Mouse (Mus musculus) splenic B cell, adult 2 months (primary cell): ENCODE results near the gene Dpp4.

ENCODE experiments used
- DNase-seq: peaks from one replicate; pipeline ENCODE4 v3.0.0-alpha.2; 2011; ENCODE audit warnings: low read depth, low spot score
- H3K27me3 ChIP-seq: 2 replicates; pipeline ENCODE4 v1.6.1; 2012; ENCODE audit warnings: mild to moderate bottlenecking, low read length, moderate library complexity, mixed read lengths; ENCODE audit not compliant: control insufficient read depth, poor library complexity, insufficient read depth, severe bottlenecking
- H3K36me3 ChIP-seq: 2 replicates; pipeline ENCODE4 v1.6.1; 2012; ENCODE audit warnings: mild to moderate bottlenecking, low read length, moderate library complexity, mixed read lengths; ENCODE audit not compliant: control insufficient read depth, poor library complexity, insufficient read depth, severe bottlenecking

Dpp4 gene

DNA sequence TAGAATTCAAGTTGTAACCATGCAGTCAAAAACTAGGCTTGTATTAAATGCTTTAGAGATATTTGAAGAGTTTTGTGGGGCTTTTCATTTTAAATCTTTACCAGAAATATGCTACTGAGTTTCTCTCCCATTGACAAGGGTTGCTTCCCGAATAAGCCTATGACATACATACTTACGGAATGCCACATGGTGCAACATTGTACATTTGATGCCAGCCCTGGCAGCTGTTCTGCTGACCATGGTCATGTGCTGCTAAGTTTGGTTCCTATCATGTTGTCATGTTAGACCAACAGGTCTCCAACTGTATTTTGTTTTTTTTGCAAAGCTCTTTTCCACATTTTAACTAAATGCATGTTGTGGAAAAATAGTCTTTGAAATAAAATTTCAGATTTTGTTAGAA lies 86.6 kb downstream of the Dpp4 start:
- Histone ChIP-seq H3K36me3 (no peaks in the 10 kb centered on the region), H3K27me3 (no peaks in the 10 kb centered on the region)
- no peak for DNase-seq

DNA sequence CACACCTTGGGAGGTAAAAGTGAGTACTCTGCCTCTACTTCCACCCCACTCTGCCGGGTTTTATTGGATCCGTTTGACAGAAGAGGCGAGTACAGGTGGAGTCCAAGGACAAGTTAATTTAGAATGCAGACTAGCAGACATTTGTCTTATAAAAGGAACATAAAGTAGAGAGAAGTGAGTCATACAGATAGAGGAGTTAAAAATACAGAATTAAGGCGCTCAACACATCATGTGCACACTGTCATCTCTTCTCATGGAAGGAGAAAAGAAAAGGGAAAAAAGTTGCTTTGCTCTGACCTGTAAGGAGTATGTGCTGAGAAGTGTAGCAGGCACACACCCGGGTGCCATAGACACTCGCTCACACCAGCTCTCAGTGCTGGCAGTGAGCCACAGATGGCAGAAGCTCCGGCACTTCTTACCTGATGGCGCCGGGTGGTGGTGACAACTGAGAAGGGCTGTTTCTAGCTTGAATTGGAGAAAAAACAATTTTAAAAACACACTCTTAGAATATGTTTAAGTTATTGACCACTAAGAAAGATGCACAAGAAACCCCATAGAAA lies 88.9 kb downstream of the Dpp4 start:
- no peaks in the 10 kb centered on the region for H3K36me3 ChIP-seq
- H3K27me3 ChIP-seq: no peaks in the 10 kb centered on the region
- DNase-seq: no peak

DNA sequence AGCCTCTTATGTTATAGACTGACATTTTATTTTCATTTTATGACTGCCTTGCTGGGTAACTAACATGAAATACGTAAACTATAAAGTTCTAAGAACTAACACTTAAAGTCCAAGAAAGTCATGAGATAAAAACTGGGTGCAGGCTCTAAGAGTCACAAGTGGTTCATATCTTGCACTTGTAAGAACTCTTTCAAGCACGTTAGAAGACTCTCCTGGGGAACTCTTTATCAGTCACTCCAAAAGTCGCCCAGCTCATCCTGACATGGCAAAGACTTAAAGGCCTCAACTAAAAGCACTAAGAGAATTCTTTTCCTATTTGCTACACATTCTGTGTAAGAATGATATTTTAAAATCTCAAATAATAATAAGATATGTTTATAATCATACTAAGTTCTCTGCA lies 92.5 kb downstream of the Dpp4 start:
- no peak for DNase-seq
- Histone ChIP-seq H3K36me3 (no peaks in the 10 kb centered on the region), H3K27me3 (no peaks in the 10 kb centered on the region)

DNA sequence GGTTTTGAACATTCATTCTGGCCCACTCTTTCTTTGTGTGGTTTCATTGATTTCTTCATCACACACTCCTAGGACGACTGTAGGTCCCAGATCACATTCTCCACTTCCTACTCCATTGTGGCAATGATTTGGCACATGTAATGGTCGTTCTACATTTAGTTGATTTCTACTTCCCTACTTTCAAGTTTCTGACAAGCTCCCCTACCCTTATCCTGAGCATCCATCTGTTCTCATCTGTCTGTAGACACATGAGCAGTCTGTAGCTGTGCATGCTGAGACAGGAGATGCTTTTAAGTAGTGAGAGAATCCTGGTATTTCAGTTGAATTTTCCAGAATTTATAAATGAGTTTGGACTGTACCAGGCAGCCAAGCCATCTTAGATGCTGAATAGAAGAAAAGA lies 95.1 kb downstream of the Dpp4 start:
- H3K27me3 ChIP-seq: no peaks in the 10 kb centered on the region
- DNase-seq: no peak
- no peaks in the 10 kb centered on the region for H3K36me3 ChIP-seq

GRCm38 (mm10) chr2:62307477-62307876 lies 104.6 kb downstream of the Dpp4 start:
- H3K36me3 ChIP-seq: no peaks in the 10 kb centered on the region
- H3K27me3 ChIP-seq: no peaks in the 10 kb centered on the region
- no peak for DNase-seq

GRCm38 (mm10) chr2:62306978-62307377 lies 105.1 kb downstream of the Dpp4 start:
- no peak for DNase-seq
- no peaks in the 10 kb centered on the region for H3K27me3 ChIP-seq
- H3K36me3 ChIP-seq: no peaks in the 10 kb centered on the region

DNA sequence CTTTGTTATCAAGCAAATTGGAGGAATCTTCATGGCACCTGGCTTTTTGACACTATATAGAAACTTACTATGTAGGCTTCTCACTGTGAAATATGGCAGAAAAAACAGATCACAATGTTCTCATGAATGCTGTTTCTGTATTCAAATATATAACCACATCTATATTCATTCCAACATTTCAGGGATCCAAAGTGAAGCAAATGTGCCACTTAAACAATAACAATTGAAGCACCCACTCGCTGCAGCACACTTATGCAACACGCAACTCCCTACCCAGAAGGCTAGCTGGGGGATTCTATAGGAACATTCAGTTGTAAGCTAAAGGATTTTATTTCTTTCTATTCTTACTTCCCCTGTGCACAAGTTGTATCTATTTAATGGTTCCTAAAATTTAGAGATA lies 110.3 kb downstream of the Dpp4 start:
- no peak for DNase-seq
- Histone ChIP-seq H3K27me3 (no peaks in the 10 kb centered on the region), H3K36me3 (no peaks in the 10 kb centered on the region)

- no peak for DNase-seq
- no peaks in the 10 kb centered on the region for H3K27me3 ChIP-seq
Measured at GRCm38 (mm10) chr2:62293846-62294245, 118.2 kb downstream of the Dpp4 start.

DNA sequence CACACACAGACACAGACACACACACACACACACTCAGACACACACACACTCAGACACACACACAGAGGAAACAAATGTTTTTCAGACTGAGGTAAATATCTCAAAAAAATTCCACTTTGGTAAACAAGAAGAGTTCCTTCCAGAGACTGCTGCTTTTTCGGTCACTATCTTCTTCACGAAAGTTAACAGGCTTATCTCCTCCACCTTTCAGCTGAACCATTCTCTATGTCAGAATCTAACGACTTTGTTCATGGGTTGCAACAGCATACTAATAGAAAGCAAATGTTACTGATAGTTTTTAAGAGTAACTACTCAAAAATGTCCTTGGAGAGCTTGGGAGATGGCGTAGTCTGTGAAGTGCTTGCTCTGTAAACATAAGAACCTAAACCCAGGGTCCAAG lies 124.5 kb downstream of the Dpp4 start:
- Histone ChIP-seq H3K27me3 (no peaks in the 10 kb centered on the region), H3K36me3 (no peaks in the 10 kb centered on the region)

More at GRCm38 (mm10) chr2:62293846-62294245, 118.2 kb downstream of the Dpp4 start:
- H3K36me3 ChIP-seq: no peaks in the 10 kb centered on the region

DNA sequence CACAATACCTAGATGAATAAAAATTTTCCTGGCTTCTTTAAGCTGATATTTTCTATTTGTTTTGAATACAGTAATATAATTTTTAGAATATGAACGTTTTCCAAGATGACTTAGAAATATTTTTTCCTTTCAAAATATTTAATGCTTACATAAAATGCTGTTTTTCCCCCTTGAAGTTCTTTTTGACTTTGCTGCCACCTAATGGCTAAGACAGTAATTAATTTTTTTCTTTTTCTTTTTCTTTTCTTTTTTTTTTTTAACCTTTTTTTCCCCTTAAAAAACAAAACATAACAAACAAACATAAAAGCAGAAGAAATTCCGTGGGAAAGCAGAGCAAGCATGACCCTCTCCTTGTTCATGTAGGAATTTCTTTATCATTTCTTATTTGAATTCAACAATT lies 126.2 kb downstream of the Dpp4 start:
- DNase-seq: peak; percentile 6
- Histone ChIP-seq H3K36me3 (no peaks in the 10 kb centered on the region), H3K27me3 (no peaks in the 10 kb centered on the region)

More for the DNA sequence above, 124.5 kb downstream of the Dpp4 start:
- DNase-seq: no peak

- Histone ChIP-seq H3K27me3 (no peaks in the 10 kb centered on the region), H3K36me3 (no peaks in the 10 kb centered on the region)
- no peak for DNase-seq
Measured at GRCm38 (mm10) chr2:62285026-62285425, 127.0 kb downstream of the Dpp4 start.
